Mouse (Mus musculus) olfactory bulb, adult 2 months (tissue): Measurements from ENCODE around the gene Skint8. TPM values are rescaled to one million over a fixed set of nuclear protein-coding genes. Genes with fewer than 3 reads are reported as not detected.
"Not testable (repeated sequence)": the region's sequence is repeated elsewhere in the genome, so short reads cannot be mapped to it uniquely, and the experiment has no call there.

Experiments
- H3K27ac ChIP-seq: fragments of 200-500 bp; 2 replicates; pipeline ENCODE4 v1.5.1; 2012; ENCODE audit warnings: low read depth, low read length; ENCODE audit not compliant: insufficient read depth
- H3K4me1 ChIP-seq: fragments of 200-500 bp; 2 replicates; pipeline ENCODE4 v1.6.1; 2012; ENCODE audit warnings: low read length; ENCODE audit not compliant: control insufficient read depth, insufficient read depth
- H3K4me3 ChIP-seq: fragments of 200-500 bp; 2 replicates; pipeline ENCODE4 v1.5.1; 2012; ENCODE audit warnings: mild to moderate bottlenecking, low read depth, low read length, moderate library complexity; ENCODE audit not compliant: insufficient read depth
- CTCF ChIP-seq: fragments of 200-500 bp; IDR thresholded peaks from 2 replicates; pipeline ENCODE4 v1.5.1; 2012; ENCODE audit warnings: low read depth, mild to moderate bottlenecking, low read length, moderate library complexity; ENCODE audit not compliant: insufficient read depth
- POLR2A ChIP-seq: fragments of 200-500 bp; IDR thresholded peaks from 2 replicates; pipeline ENCODE4 v1.6.1; 2012; ENCODE audit warnings: mild to moderate bottlenecking, low read depth, low read length, moderate library complexity; ENCODE audit not compliant: insufficient read depth
- WGBS: fragments of 180-500 bp; shearing (Covaris S2); methylation state at CpG from one replicate; pipeline ENCODE4 v1.1.7; 2018; 5-methylcytosine and 5-hydroxymethylcytosine counted together
- polyA plus RNA-seq: library from polyadenylated mRNA; stranded (reverse); fragments of >200 nt; gene quantifications from 2 replicates; pipeline ENCODE4 v1.2.4, GENCODE M21; 2012; ENCODE audit warnings: low replicate concordance; ENCODE audit not compliant: missing spikeins, insufficient read depth, insufficient read length

The Skint8 gene
- not detected in 2 replicates for polyA plus RNA-seq

- no peak within 1 kb of the TSS for H3K4me3 ChIP-seq
- H3K27ac ChIP-seq: no peak within 1 kb of the TSS
- TF ChIP-seq CTCF (no peak), POLR2A (no peak)
- 88% methylated on average over 1 of the region's 1 CpGs for WGBS
- H3K4me1 ChIP-seq: no peaks in the 10 kb centered on the region
Observed at GRCm38 (mm10) chr4:111919092-111919491, at the start of gene Skint8. Gene Skint8 (plus strand): TSS chr4:111919392.

- Histone ChIP-seq H3K4me1 (no peaks in the 10 kb centered on the region), H3K27ac (no peak overlapping the region), H3K4me3 (no peak overlapping the region)
- no peak for TF ChIP-seq CTCF
- no peak for TF ChIP-seq POLR2A
- WGBS: 34% methylated on average over 4 of the region's 4 CpGs
Observed at GRCm38 (mm10) chr4:111880112-111880875, 38.9 kb upstream of the Skint8 start.

- no peak for TF ChIP-seq CTCF
- TF ChIP-seq POLR2A: no peak
- no peak overlapping the region for H3K27ac ChIP-seq
- WGBS: 90% methylated on average over 12 of the region's 12 CpGs
Observed at GRCm38 (mm10) chr4:111883543-111883942, 35.6 kb upstream of the Skint8 start.

GRCm38 (mm10) chr4:111886018-111886417 is 33.2 kb upstream of the Skint8 start:
- Histone ChIP-seq H3K27ac (no peak overlapping the region), H3K4me3 (no peak overlapping the region), H3K4me1 (no peaks in the 10 kb centered on the region)
- WGBS: 4% methylated on average over 7 of the region's 7 CpGs
- TF ChIP-seq CTCF (no peak), POLR2A (no peak)

More at GRCm38 (mm10) chr4:111883543-111883942, 35.6 kb upstream of the Skint8 start:
- no peaks in the 10 kb centered on the region for H3K4me1 ChIP-seq
- H3K4me3 ChIP-seq: no peak overlapping the region

GRCm38 (mm10) chr4:111886607-111887006 is 32.6 kb upstream of the Skint8 start:
- TF ChIP-seq CTCF (no peak), POLR2A (no peak)
- no peak overlapping the region for H3K27ac ChIP-seq
- 15% methylated on average over 4 of the region's 4 CpGs for WGBS
- H3K4me1 ChIP-seq: no peaks in the 10 kb centered on the region
- H3K4me3 ChIP-seq: no peak overlapping the region

- TF ChIP-seq POLR2A: no peak
- no peak for TF ChIP-seq CTCF
- Histone ChIP-seq H3K4me3 (no peak overlapping the region), H3K4me1 (no peaks in the 10 kb centered on the region), H3K27ac (no peak overlapping the region)
Observed at GRCm38 (mm10) chr4:111892138-111892537, 27.1 kb upstream of the Skint8 start.

- H3K4me3 ChIP-seq: no peak overlapping the region
- TF ChIP-seq POLR2A (no peak), CTCF (no peak)
- H3K27ac ChIP-seq: no peak overlapping the region
- H3K4me1 ChIP-seq: no peaks in the 10 kb centered on the region
- 32% methylated on average over 1 of the region's 1 CpGs for WGBS
Observed at GRCm38 (mm10) chr4:111897755-111898154, 21.4 kb upstream of the Skint8 start.

GRCm38 (mm10) chr4:111898566-111898965 is 20.6 kb upstream of the Skint8 start:
- H3K4me1 ChIP-seq: no peaks in the 10 kb centered on the region
- H3K4me3 ChIP-seq: no peak overlapping the region
- H3K27ac ChIP-seq: no peak overlapping the region
- WGBS: 61% methylated on average over 4 of the region's 4 CpGs
- TF ChIP-seq CTCF (no peak), POLR2A (no peak)

GRCm38 (mm10) chr4:111900491-111900890 is 18.7 kb upstream of the Skint8 start:
- 67% methylated on average over 1 of the region's 1 CpGs for WGBS

GRCm38 (mm10) chr4:111901473-111901872 is 17.7 kb upstream of the Skint8 start:
- no peak for TF ChIP-seq CTCF
- TF ChIP-seq POLR2A: no peak
- 43% methylated on average over 1 of the region's 1 CpGs for WGBS
- H3K4me3 ChIP-seq: no peak overlapping the region
- H3K4me1 ChIP-seq: no peaks in the 10 kb centered on the region
- H3K27ac ChIP-seq: no peak overlapping the region

More at GRCm38 (mm10) chr4:111900491-111900890, 18.7 kb upstream of the Skint8 start:
- H3K4me1 ChIP-seq, H3K4me3 ChIP-seq, H3K27ac ChIP-seq: not testable (repeated sequence)
